Mouse (Mus musculus) MN1 (cell line): Measurements from ENCODE around the gene Gnl2.
A peak's percentile ranks its signal among the peaks of the same experiment; 100 is the strongest.

Experiments
- DNase-seq: peaks from one replicate; pipeline ENCODE4 v3.0.0-alpha.2; 2016; ENCODE audit warnings: low spot score

Gnl2 gene

DNA sequence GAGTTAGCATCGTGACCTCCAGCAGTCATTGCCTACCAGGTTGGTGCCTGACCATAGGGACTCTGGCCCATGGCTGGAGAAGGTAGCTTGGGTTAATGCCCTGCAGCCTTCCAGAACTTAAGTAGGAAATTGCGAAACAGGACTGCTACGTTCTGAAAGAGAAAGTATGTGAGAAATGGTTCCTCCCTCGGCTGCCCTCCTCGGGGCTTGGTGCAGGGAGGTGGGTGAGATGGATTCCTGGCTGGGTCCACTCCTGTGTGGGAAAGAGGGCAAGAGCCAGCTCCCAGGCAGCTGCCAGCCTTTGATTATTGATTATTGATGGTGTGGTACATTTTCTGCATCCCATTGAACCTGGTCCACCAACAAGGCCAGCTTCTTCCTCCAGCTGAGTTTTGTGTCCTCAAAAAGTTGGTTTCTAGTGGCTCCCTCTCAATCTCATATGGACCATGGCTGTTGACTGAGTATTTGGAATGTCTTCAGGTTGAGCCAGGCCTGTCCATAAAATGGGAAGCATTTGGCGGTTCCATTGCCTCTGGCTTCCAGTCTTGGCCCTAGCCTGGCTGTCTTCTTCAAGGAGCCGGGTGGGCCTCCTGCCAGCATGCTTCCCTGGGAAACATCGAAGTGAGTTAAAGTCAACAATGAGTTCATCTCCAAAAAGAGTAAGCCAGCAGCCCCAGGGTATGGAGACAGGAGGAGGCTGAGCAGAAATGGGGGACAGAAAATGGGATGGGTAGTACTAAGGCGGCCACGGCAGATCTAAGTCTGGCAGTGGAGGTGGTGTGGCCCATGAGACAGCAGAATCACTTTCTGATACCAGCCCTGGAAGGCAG, at the start of gene Gnl2:
Gene Gnl2 (plus strand): TSS at position 780 of the 830 bp plus-strand sequence.
- no peak for DNase-seq

GRCm38 (mm10) chr4:124968711-124969110, 47.7 kb upstream of the Gnl2 start:
- DNase-seq: no peak

DNA sequence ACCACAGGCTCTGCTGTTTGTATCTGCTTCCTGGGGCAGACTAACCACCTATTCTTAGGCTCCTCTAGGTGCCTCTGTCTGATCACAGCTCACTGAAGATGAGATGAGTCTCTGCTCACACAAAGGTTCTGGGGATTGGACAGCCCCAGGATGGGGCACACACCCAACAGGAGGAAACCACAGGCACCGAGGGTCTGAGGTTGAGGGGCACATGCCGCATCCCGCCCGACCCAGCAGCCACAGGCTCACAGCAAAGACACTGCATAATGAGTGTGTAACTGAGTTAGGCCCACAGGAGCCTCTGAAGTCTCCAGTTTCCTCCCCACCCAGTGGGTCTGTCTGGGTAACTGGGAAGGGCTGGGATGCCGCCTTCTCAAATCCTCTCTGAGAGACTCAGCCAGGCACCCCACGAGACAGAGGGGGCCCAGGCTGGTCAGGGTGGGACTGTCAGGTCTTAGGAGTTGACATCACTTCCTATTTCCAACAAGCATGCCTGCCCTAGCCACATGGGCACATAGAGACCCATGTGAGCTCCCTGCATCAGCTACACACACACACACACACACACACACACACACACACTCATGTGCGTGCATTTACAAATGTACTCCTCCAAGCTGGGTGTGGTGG, 47.1 kb upstream of the Gnl2 start:
- DNase-seq: no peak

GRCm38 (mm10) chr4:124970194-124970593, 46.2 kb upstream of the Gnl2 start:
- DNase-seq: no peak

DNA sequence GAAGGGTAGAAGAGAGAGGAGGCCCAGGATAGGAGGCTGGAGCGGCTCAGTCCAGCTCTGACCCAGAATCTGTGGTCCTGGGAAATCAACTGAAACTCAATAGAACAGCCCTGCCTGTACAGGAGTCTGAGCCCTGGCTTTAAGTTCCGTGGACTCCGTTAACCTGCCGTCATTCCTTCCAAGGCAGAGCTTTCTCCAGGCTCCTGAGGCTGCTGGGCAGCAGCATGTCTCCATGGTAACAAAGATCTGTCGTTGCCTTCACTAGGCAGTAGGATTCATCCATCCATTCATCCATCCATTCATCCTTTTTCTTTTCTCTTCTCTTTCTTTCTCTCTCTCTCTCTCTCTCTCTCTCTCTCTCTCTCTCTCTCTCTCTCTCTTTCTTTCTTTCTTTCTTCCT, 45.7 kb upstream of the Gnl2 start:
- DNase-seq: no peak

- DNase-seq: no peak
These were observed 45.3 kb upstream of the Gnl2 start for GRCm38 (mm10) chr4:124971094-124971493.

GRCm38 (mm10) chr4:124972316-124972715, 44.1 kb upstream of the Gnl2 start:
- DNase-seq: no peak

DNA sequence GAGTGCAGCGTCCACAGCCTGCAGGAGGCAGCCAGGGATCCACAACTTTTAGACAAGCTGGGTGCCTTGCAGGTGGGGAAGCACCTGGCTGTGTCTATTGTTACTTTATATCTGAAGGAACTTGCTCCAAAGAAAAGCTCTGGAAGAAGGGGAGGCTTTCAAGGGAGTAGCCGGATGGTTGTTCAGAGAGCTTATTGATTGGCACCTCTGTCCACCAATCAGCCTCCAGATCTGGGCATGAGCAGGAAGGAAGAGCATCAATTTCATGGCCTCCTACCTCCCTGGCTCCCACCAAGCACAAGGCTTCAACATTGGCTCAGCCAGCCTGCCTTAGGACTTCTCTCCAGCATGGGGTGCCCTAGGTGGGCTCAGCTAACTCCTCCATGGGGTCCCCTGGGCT, 43.1 kb upstream of the Gnl2 start:
- DNase-seq: peak; percentile 79

- DNase-seq: no peak
These were observed 38.2 kb upstream of the Gnl2 start for GRCm38 (mm10) chr4:124978201-124978600.

DNA sequence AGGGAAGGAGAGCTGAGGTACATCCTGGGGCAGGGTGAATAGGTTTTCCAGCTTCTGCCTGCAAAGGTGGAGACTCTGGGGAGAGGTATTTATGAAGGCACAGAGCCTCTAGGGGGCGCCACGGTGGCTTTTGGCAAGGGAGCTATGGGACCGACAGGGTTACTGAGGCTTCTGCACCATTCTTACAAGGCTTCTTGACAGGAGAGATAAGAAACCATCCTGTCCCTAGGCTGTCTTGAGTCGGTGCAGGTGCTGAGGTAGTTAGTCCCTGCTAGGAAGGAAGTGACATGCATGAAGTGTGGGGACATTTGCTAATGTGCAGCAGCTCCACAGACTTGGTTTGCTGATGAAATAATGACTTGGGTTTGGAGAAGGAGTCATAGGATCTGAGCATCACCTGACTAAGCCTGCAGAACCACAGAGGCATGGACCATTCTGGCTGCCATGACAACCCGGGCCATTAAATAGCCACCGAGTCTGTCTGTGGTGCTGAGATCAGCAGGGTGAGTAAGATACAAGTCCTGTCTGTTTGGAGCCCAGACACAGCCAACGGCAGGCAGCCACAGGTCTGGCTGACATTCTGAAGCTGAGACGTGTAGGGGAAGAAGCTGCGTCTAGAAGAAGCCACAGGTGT, 32.4 kb upstream of the Gnl2 start:
- peak; percentile 69 for DNase-seq

DNA sequence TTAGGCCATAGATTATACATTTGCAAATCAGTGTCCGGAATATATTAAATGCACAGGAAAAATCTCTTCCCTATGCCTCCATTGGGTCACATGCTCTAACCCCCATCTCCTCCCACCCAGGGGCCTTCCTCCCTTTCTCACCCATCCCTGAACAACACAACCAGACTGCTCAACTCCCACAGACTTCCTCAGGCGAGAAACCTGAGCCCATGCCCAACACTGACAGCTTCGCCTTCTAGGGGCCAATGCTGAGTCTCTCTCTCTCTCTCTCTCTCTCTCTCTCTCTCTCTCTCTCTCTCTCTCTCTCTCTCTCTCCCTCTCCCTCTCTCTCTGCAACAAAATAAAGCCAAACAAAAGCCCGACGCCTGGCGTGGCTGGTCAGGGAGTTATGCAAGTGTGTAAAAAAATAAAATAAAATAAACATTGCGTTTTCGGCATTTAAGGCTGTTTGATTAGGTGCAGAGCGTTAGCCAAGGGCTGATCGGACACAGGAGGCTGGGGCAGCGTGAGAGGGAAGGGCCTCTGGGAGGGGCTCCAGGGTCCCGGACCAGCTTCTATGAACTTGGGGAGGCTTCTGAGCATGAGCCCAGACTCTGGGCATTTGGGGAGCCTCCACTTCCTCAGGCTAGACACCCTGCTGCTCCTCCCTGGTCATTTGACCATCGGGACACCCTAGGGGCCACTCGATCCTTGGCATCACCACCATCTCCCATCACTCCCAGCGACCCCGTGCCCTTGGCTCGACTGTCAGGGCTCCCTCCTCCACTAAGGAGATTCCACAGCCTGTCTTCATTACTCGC, 31.3 kb upstream of the Gnl2 start:
- DNase-seq: peak; percentile 23

DNA sequence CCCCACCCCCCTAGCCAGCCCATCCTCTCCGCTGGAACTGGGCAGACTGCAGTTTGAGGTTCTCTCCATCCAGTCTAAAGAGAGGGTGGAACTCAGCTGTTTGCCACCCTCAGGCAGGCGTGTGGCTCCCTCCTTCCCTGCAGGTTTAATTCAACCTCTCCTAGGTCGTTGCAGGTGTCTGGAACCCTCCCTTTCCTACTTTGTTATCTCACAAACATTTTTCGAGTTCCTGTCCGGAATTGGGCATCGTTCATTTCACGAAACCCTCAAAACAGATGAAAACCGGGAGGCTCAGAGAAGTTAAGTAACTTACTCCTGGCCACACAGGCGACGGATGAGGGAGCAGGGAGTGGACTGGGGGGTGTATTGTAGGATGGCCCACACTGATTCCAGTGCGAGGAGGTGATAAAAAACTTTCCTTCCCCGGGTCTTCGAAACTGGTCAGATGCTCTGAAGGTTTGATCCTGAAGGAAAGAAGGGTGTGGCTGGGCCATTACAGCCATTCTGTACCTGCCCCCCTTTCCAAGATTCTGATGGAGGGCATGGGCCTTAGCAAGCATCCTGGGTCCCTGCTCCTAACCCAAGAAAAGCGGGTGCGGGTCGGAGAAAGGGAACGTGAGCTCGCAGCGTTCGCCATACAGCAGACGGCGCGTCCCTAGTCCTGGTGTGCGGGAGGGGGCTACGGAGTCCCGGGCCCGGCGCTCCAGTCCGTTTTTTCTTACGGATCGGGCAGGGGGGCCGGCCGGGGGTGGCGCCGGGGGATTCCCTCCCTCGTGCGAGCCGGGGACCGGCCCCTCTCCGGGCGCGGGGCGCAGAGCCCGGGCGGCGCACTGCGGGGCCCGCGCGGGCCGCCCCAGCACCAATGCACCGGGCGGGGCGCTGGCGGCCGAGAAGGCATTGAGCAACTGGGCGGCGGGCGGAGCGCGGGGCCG, 30.4 kb upstream of the Gnl2 start, which contains the start of gene Rspo1:
Gene Rspo1 (plus strand): TSS at position 760 of the 932 bp plus-strand sequence.
- DNase-seq: peak; percentile 42

DNA sequence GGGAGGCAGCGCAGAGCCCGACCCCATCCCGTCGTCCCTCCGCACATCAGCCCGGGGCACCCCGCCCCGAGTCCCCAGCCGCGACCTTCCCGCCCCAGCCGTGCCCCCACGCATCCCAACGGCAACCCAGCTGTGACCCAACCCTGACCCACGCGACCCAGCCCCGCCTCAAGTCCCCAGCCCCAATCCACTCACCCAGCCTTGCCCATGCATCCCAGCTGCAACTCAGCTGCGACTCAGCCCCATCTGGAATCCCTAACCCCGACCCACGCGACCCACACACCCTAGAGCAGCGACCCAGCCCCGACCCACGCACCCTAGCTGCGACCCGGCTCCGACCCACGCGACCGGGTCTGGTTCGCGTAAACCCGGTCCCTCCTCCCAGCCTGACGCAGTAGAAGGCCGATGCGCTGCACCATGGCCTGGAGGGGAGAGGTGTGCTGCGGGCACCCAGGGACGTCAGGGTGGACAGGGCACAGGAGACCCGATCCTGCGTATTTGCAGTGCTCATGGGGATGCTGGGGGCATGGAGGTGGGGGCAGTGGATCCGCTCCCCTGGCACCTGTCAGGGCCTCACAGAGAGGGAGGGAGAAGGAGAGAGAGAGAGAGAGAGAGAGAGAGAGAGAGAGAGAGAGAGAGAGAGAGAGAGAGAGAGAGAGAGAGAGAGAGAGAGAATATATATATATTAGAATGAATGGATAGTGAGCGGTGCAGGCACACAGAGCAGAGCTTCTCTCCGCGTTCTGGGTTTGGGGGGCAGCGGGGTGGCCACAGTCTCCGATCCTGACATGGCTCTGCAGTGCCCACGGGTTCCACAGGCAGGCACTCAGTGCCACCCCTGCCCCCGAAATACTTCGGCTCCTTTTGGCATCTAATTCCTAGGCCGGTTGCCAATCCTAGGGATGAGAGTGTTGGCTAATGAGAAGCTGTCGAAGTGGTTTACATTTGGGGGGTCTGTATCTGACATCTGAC, 29.4 kb upstream of the Gnl2 start:
- DNase-seq: peak; percentile 23

- no peak for DNase-seq
These were observed 28.7 kb upstream of the Gnl2 start for GRCm38 (mm10) chr4:124987711-124988097.

DNA sequence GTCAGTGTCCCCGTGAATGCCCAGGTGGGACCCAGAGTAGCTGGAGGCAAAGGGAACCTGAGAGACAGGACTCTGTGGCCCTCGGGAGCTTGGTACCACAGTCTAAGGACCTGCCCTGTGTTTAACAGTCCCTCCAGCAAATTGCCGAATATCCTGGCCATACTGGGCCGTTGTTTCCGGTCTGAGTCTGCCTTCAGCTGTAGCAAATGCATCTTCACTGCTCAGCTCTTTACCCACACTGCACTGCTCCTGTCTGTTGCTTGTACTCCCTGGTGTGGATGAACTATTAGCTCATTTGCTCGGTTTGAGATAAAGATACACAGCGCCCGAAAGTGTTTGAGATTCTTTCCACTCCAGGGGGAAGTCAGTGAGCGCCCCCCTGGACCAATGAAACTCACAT, 28.0 kb upstream of the Gnl2 start:
- peak; percentile 25 for DNase-seq

GRCm38 (mm10) chr4:124989787-124990253, 26.6 kb upstream of the Gnl2 start:
- DNase-seq: no peak

DNA sequence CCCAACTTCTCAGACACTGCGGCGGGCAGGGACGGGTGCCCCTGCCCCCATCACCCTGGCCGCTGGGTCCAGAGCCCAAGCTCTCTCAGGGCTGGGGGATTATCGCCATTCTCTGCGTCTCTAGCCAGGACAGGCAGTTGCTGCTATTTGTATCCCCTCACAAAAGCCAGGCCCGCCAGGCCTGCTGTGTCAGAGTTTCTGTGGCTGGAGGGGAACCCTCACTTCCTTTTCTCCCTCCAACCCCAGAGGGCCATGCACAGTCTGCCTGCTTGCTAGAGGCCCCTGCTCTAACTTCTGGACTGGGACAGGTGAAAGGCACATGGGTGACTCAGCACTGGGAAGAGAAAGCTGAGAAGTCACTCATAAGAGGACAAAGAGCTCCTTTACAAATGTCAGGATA, 26.1 kb upstream of the Gnl2 start:
- DNase-seq: no peak

GRCm38 (mm10) chr4:124997479-124998147, 18.8 kb upstream of the Gnl2 start:
- no peak for DNase-seq

GRCm38 (mm10) chr4:124999548-124999947, 16.8 kb upstream of the Gnl2 start:
- DNase-seq: no peak
